Mouse (Mus musculus) C2C12 (cell line): ENCODE data around the gene Rbm20. TPM values are rescaled to one million over a fixed set of nuclear protein-coding genes. Genes with fewer than 3 reads are reported as not detected.
A peak's percentile ranks its signal among the peaks of the same experiment; 100 is the strongest.

Source experiments
- H3K27me3 ChIP-seq: one replicate; pipeline ENCODE4 v1.6.1; 2011; ENCODE audit not compliant: control insufficient read depth, insufficient read depth, insufficient read length
- H3K36me3 ChIP-seq: one replicate; pipeline ENCODE4 v1.6.1; 2011; ENCODE audit not compliant: control insufficient read depth, insufficient read depth
- H3K4me3 ChIP-seq: one replicate; pipeline ENCODE4 v1.5.1; 2011; ENCODE audit warnings: mild to moderate bottlenecking, control low read depth; ENCODE audit not compliant: poor library complexity, insufficient read depth, severe bottlenecking
- H3K79me2 ChIP-seq: one replicate; pipeline ENCODE4 v1.6.1; 2011; ENCODE audit not compliant: control insufficient read depth, insufficient read depth
- H3K79me3 ChIP-seq: one replicate; pipeline ENCODE4 v1.6.1; 2011; ENCODE audit warnings: low read depth, control low read depth
- H3ac ChIP-seq: one replicate; pipeline ENCODE3; 2011; ENCODE audit warnings: low read depth; ENCODE audit not compliant: control insufficient read depth, insufficient read length
- CEBPB ChIP-seq: IDR thresholded peaks from one replicate; pipeline ENCODE4 v1.6.1; 2011; ENCODE audit warnings: low read depth, mild to moderate bottlenecking, control low read depth, moderate library complexity
- CTCF ChIP-seq: IDR thresholded peaks from one replicate; pipeline ENCODE4 v1.5.1; 2011; ENCODE audit not compliant: control insufficient read depth, insufficient read depth, insufficient read length
- FOSL1 ChIP-seq: IDR thresholded peaks from one replicate; pipeline ENCODE4 v1.8.0; 2011; ENCODE audit warnings: mild to moderate bottlenecking, low read length; ENCODE audit not compliant: poor library complexity, insufficient read depth, severe bottlenecking
- MAX ChIP-seq: IDR thresholded peaks from one replicate; pipeline ENCODE4 v1.6.1; 2011; ENCODE audit warnings: mild to moderate bottlenecking, control low read depth
- MYOD1 ChIP-seq: IDR thresholded peaks from one replicate; pipeline ENCODE4 v1.6.1; 2011; ENCODE audit warnings: low read depth; ENCODE audit not compliant: control insufficient read depth, insufficient read length
- MYOG ChIP-seq: IDR thresholded peaks from one replicate; pipeline ENCODE4 v1.6.1; 2011; ENCODE audit not compliant: control insufficient read depth, insufficient read length; ENCODE audit errors: extremely low read depth
- USF1 ChIP-seq: IDR thresholded peaks from one replicate; pipeline ENCODE4 v1.6.1; 2011; ENCODE audit warnings: low read depth, mild to moderate bottlenecking, control low read depth, moderate library complexity
- polyA plus RNA-seq: library from polyadenylated mRNA; unstranded; fragments of >200 nt; fragmentation: generic; extraction: Trizol; gene quantifications from one replicate; pipeline ENCODE4 v1.2.1, GENCODE M21; 2012; ENCODE audit warnings: missing spikeins

Gene Rbm20
- polyA plus RNA-seq, 1 experiment, result 23.1 TPM

DNA sequence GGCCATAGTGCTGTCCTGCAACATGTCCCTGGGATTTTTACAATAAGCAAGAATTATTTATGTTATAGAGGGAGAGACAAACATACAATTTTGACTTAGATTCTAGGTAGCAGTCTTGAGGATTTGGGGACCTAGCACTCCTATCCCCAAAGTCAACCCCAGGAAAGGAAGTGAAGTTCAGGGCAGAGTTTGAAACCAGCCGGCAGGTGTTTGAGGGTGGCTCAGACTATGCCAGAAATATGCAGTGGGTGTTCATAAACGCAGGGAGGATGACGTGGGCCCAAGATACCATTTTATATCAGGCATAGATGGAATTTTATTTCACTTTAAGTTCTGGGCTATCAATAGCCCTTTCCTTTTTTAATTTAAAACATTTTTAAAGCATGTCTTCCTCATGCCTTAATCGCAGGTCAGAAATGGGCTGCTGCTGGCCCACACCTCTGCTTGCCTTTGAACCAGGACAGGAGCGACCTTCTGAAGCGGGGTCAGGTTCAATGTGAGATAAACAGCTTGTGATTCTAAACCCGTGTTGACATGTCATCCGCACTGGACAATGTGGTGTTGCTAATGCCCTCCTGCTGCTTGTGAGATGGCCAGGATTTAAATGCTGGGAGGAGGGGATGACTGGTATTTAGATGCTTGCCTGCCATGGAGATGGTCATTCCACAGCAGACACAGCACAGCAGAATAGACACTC, 62.6 kb downstream of the Rbm20 start:
- TF ChIP-seq FOSL1 (no peak), MYOD1 (peak; percentile 86), MAX (no peak), MYOG (no peak), USF1 (no peak), CTCF (no peak), CEBPB (no peak)
- Histone ChIP-seq H3ac (no peak overlapping the region), H3K36me3 (no peaks in the 10 kb centered on the region), H3K79me2 (no peaks in the 10 kb centered on the region), H3K4me3 (no peak overlapping the region), H3K27me3 (no peaks in the 10 kb centered on the region), H3K79me3 (no peaks in the 10 kb centered on the region)

DNA sequence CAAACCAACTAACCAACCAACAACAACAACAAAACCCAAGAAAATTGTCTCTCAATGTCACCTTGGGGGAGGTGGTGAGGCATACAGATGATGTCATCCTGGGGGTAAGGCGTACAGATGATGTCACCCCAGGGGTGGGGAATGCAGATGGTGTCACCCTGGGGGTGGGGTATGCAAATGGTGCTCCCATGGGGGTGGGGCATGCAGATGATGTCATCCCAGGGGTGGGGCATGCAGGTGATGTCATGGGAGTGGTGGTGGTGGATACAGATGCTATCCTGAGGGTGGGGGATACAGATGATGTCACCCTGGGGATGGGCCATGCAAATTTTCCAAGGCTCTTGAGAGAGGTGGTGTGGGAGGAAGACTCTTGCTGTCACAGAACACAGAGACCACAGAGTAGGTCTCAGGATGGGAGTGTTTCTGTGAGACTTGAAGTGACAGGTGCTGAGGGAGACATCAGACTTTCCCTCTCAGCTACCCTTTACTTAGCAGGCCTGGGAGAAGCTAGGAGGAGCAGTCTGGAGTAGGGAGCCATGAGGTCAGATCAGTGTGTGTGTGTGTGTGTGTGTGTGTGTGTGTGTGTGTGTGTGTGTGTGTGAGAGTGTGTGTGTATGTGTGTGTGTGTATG, 63.8 kb downstream of the Rbm20 start:
- Histone ChIP-seq H3K79me3 (no peaks in the 10 kb centered on the region), H3K79me2 (no peaks in the 10 kb centered on the region), H3ac (no peak overlapping the region), H3K4me3 (no peak overlapping the region), H3K36me3 (no peaks in the 10 kb centered on the region), H3K27me3 (no peaks in the 10 kb centered on the region)
- TF ChIP-seq MYOD1 (peak; percentile 47), USF1 (no peak)

DNA sequence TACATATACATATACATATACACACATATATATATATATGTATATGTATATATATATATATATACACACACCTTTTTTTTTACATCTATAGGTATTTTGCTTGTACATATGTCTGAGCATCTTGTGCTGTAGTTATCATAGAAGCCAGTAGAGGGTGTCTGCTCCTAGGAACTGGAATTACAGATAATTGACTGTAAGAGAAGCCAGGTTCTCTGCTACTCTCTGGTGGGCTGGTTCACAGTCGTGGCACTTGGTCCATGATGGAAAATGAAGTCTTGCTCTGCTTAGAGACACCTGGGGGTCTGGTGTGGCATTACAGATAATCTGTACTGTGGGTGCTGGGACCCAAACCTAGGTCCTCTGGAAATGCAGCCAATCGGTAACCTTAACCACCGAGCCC, 64.8 kb downstream of the Rbm20 start:
- Histone ChIP-seq H3K79me3 (no peaks in the 10 kb centered on the region), H3K79me2 (no peaks in the 10 kb centered on the region), H3K4me3 (no peak overlapping the region), H3K27me3 (no peaks in the 10 kb centered on the region), H3K36me3 (no peaks in the 10 kb centered on the region), H3ac (no peak overlapping the region)
- no peak for TF ChIP-seq FOSL1
- TF ChIP-seq CTCF, result no peak
- TF ChIP-seq USF1, result no peak
- TF ChIP-seq MAX, result no peak
- no peak for TF ChIP-seq MYOD1
- TF ChIP-seq CEBPB, result no peak
- TF ChIP-seq MYOG, result no peak

DNA sequence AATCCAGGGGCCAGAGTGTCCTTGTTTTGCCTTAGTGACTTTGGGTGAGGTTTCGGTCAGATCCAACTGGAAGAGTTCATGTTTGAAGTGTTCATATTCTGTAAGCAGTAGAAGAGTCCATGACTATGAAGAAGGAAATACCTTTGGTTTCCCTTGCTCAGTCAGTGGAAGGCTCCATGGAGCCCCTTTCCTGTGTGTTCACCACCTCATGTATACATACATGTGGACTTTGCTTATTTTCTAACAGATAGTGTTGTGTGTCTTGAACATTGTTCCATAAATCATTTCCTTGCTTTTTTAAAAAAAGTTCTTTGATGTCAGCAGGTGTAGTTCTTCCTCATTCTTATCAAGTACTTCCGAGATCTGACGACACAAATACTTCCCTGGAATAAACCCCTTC, 68.2 kb downstream of the Rbm20 start:
- H3ac ChIP-seq, result no peak overlapping the region
- no peaks in the 10 kb centered on the region for H3K79me3 ChIP-seq
- TF ChIP-seq MYOG (no peak), MYOD1 (no peak), FOSL1 (no peak), CEBPB (no peak), CTCF (no peak), MAX (no peak), USF1 (no peak)
- H3K4me3 ChIP-seq, result no peak overlapping the region
- no peaks in the 10 kb centered on the region for H3K36me3 ChIP-seq
- no peaks in the 10 kb centered on the region for H3K27me3 ChIP-seq
- no peaks in the 10 kb centered on the region for H3K79me2 ChIP-seq

DNA sequence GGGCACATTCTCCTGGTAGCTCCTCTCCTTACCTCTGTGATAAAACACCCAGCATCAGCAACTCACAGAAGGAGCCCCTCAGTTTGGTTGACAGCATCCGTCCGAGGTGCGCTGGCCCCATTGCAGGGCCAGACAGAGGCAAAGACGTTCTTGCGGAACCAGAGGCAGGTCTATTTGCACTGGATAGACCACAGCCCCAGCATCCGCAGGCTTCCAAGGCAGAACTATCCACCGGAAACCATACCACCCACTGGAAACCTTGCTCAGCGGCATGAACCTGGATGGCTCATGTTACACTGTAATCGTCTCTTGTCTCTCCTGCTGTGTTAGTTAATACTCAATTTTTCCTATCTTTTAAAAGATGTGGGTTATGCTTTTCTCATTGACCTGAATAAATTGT, 69.0 kb downstream of the Rbm20 start:
- no peak overlapping the region for H3ac ChIP-seq
- no peak overlapping the region for H3K4me3 ChIP-seq
- H3K27me3 ChIP-seq, result no peaks in the 10 kb centered on the region
- H3K36me3 ChIP-seq, result no peaks in the 10 kb centered on the region
- no peak for TF ChIP-seq MAX
- TF ChIP-seq CEBPB, result no peak
- TF ChIP-seq FOSL1, result no peak
- no peak for TF ChIP-seq MYOD1
- no peak for TF ChIP-seq CTCF
- no peak for TF ChIP-seq USF1
- TF ChIP-seq MYOG, result no peak
- H3K79me3 ChIP-seq, result no peaks in the 10 kb centered on the region
- H3K79me2 ChIP-seq, result no peaks in the 10 kb centered on the region

DNA sequence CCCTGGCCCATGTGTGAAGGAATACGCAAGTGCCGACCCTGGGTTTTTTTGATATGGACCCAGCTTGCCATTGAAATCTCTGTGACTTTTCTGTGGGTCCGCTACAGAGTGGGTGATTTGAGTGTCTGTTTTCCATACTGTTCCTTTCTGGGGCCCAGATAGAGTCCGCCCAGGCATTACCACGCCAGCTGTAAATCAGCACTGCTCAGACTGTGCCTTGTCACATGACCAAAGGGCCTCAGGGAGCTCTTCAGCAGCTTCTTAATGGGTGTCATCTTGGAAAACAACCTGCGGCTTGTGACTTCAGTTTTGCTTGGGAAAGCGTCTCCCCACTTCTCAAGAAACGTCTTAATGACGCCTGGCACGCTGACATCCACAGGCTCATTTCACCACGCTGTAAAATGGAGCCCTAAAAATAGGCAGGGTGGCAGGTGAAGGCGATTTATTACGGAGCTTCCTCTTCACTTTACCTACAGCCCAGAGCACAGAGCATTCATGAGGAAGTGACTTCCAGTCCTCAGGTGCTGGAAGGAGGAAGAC, 71.2 kb downstream of the Rbm20 start:
- H3K4me3 ChIP-seq, result no peak overlapping the region
- no peak overlapping the region for H3ac ChIP-seq
- H3K79me3 ChIP-seq, result no peaks in the 10 kb centered on the region
- no peaks in the 10 kb centered on the region for H3K79me2 ChIP-seq
- TF ChIP-seq MAX (no peak), CTCF (no peak), MYOD1 (no peak)
- H3K36me3 ChIP-seq, result no peaks in the 10 kb centered on the region
- no peaks in the 10 kb centered on the region for H3K27me3 ChIP-seq
